Mouse (Mus musculus): Measurements from ENCODE around the gene Scmh1. TPM values are rescaled to one million over a fixed set of nuclear protein-coding genes. Genes with fewer than 3 reads are reported as not detected.

Scmh1 gene
- polyA plus RNA-seq, 1 experiment from 2014 or later = 92.3 TPM

DNA sequence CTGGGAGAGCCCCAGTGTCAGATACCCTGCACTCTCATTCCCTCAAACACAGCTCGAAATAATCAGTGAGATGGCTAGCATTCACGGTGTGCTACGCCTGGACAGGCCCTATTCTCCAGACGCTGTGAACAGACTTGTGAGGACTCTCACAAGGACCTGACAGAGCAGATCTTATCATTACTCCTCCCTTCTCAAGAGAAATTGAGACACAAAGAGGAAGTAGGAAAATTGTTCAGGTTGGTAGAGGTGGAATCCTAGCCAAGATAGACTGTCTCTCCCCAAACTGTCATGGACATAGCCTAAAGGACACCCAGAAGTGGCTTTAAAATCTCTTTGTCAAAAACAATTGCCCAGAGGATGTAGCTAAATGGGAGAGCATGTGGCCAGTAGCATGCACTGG is 31.3 kb upstream of the Scmh1 start:
- ATAC-seq = no peak
- H3K9me3 ChIP-seq (replicated peaks; ENCODE audit: control insufficient read depth, low read length, poor library complexity, severe bottlenecking) = no peaks in the 10 kb centered on the region

DNA sequence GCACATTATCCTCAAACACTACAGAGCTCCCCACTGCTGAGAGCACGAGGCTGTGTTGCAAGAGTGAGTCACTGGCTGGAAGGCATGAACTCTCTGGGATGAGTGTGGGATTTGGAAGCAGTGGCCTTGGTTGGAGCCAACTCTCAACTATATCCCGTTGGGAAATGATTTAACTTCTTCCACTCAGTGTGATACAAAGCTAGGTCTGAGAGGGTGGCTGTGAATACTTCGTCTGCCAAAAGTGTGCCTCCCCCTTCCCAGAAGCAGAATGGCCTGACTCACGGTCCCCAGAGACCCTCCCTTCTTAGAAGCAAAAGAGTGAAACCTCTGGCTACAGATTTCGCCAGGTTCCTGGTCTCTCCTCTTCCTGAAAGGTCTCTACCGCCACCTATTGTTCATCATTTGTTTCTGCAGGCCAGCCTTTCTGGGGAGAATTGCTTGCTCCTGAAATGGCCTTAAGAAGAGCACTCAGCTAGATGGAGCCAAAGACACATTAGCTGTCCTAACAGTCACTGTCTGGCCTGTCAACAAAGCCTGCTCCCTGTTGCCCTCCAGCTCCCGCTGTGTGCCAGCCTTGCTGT is 24.2 kb upstream of the Scmh1 start:
- peaks cover 2% of the 10 kb centered on the region; the same call in 1 of the 2 replicates for H3K4me1 ChIP-seq (ENCODE audit: control insufficient read depth, insufficient read depth, low read length)
- H3K9me3 ChIP-seq (replicated peaks; ENCODE audit: control insufficient read depth, low read length, poor library complexity, severe bottlenecking) = no peaks in the 10 kb centered on the region
- no peak overlapping the region for H3K27ac ChIP-seq (ENCODE audit: low read length)
- ATAC-seq = peak; percentile 87
- WGBS = 11% methylated on average over 7 of the region's 7 CpGs
- no peaks in the 10 kb centered on the region for H3K27me3 ChIP-seq (ENCODE audit: control insufficient read depth, insufficient read depth, low read depth, low read length)
- H3K4me2 ChIP-seq (ENCODE audit: low read length) = no peak overlapping the region
- no peak overlapping the region for H3K9ac ChIP-seq (ENCODE audit: low read depth, low read length)
- no peak overlapping the region for H3K4me3 ChIP-seq (ENCODE audit: low read depth, low read length)
- no peaks in the 10 kb centered on the region for H3K36me3 ChIP-seq (ENCODE audit: control insufficient read depth, insufficient read depth, low read length)

More for the DNA sequence above, 31.3 kb upstream of the Scmh1 start:
- H3K36me3 ChIP-seq (ENCODE audit: control insufficient read depth, insufficient read depth, low read length) = no peaks in the 10 kb centered on the region
- no peaks in the 10 kb centered on the region for H3K27me3 ChIP-seq (ENCODE audit: control insufficient read depth, insufficient read depth, low read depth, low read length)
- peaks cover 24% of the 10 kb centered on the region for H3K4me1 ChIP-seq (ENCODE audit: control insufficient read depth, insufficient read depth, low read length)
- no peak overlapping the region for H3K9ac ChIP-seq (ENCODE audit: low read depth, low read length)
- no peak overlapping the region for H3K4me2 ChIP-seq (ENCODE audit: low read length)
- no peak overlapping the region for H3K4me3 ChIP-seq (ENCODE audit: low read depth, low read length)
- H3K27ac ChIP-seq (ENCODE audit: low read length) = no peak overlapping the region
- 16% methylated on average over 4 of the region's 4 CpGs for WGBS

DNA sequence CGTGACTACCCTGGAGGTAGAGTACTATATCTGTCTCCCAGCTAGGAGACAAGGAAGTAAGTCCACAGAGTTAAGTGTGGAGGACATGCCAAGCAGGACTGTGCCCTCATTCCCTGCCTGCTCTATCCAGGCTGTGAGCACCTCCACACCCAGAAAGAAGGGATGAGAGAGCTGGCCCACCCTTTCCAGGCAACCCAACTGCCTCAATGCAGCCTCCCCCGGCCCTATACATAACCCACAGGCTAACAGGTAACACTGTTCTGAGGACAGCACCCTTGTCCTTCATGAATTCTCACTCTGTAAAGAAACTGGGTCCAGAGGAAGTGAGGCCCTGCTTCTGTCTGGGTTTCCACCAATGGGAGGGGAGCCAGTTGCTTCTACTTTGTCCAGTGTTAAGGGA is 19.6 kb upstream of the Scmh1 start:
- H3K9ac ChIP-seq (ENCODE audit: low read depth, low read length) = no peak overlapping the region
- H3K36me3 ChIP-seq (ENCODE audit: control insufficient read depth, insufficient read depth, low read length) = no peaks in the 10 kb centered on the region
- H3K4me1 ChIP-seq (ENCODE audit: control insufficient read depth, insufficient read depth, low read length) = peaks cover 2% of the 10 kb centered on the region; the same call in 1 of the 2 replicates
- 88% methylated on average over 2 of the region's 2 CpGs for WGBS
- no peaks in the 10 kb centered on the region for H3K9me3 ChIP-seq (replicated peaks; ENCODE audit: control insufficient read depth, low read length, poor library complexity, severe bottlenecking)
- no peaks in the 10 kb centered on the region for H3K27me3 ChIP-seq (ENCODE audit: control insufficient read depth, insufficient read depth, low read depth, low read length)
- H3K4me3 ChIP-seq (ENCODE audit: low read depth, low read length) = no peak overlapping the region
- ATAC-seq = no peak
- no peak overlapping the region for H3K4me2 ChIP-seq (ENCODE audit: low read length)
- H3K27ac ChIP-seq (ENCODE audit: low read length) = no peak overlapping the region

DNA sequence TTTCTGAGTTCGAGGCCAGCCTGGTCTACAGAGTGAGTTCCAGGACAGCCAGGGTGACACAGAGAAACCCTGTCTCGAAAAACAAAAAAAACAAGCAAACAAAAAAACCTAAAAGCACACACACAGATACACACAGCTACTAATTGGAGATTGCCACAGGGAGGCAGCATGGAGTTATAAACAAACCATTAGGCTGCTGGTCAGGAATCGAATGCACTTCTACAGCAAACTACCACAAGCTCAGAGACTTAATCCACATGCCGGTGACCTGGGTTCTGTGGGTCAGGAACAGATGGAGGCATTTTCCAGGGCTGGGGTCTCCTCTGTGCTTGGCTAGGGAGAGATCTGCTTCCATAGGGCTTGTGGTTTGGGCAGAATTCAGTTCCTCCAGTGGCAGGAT is 17.6 kb upstream of the Scmh1 start:
- Histone ChIP-seq H3K9ac (ENCODE audit: low read depth, low read length) (no peak overlapping the region), H3K36me3 (ENCODE audit: control insufficient read depth, insufficient read depth, low read length) (no peaks in the 10 kb centered on the region), H3K4me3 (ENCODE audit: low read depth, low read length) (no peak overlapping the region), H3K9me3 (replicated peaks; ENCODE audit: control insufficient read depth, low read length, poor library complexity, severe bottlenecking) (no peaks in the 10 kb centered on the region; the same call in 1 of the 2 replicates), H3K4me2 (ENCODE audit: low read length) (no peak overlapping the region), H3K27me3 (ENCODE audit: control insufficient read depth, insufficient read depth, low read depth, low read length) (no peaks in the 10 kb centered on the region), H3K4me1 (ENCODE audit: control insufficient read depth, insufficient read depth, low read length) (no peaks in the 10 kb centered on the region), H3K27ac (ENCODE audit: low read length) (no peak overlapping the region)
- ATAC-seq = no peak
- 46% methylated on average over 4 of the region's 4 CpGs for WGBS

DNA sequence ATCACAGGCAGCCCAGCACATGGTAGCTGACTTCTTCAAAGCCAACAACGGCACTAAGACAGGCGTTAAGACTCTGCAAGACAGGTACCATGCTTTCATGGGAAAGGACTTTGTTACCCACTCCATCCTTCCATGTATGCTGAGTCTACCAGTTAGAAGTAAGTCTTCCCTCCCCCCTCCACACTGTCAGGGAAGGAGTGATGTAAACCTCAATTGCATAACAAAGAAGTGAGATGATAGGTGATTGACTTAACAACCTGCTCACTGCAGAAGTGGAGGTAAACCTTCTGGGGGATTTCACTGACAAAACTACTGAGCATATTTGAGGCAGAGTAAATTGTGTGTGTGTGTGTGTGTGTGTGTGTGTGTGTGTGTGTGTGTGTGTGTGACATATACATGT is 17.1 kb upstream of the Scmh1 start:
- 94% methylated on average over 2 of the region's 2 CpGs for WGBS
- no peak overlapping the region for H3K4me3 ChIP-seq (ENCODE audit: low read depth, low read length)
- no peak for ATAC-seq

DNA sequence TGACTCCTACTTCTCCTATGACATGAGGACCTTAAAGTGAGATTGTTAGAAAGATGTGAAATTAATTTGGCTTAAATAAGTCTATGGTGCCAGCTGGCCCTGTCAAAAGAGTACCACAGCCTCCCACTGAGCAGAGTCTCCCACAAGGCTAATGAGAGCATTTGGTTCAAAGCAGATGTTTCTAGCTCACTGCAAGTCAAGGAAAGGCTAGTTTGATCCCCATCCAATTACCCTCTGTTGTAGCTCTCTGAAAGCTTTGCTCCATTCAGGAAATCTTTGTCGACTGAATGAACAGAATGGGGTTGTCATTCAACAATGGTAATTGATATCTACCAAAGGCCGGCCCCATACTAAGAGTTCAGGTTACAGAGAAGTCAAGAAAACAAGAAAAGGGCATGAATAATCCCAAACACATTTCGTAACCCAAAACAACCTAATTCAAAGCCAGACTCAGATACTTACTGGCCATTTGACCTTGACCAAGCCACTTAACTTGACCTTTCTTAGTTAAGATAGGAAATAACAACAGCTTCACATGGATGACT is 16.0 kb upstream of the Scmh1 start:
- Histone ChIP-seq H3K27ac (ENCODE audit: low read length) (no peak overlapping the region), H3K4me2 (ENCODE audit: low read length) (no peak overlapping the region), H3K36me3 (ENCODE audit: control insufficient read depth, insufficient read depth, low read length) (no peaks in the 10 kb centered on the region), H3K4me1 (ENCODE audit: control insufficient read depth, insufficient read depth, low read length) (no peaks in the 10 kb centered on the region), H3K9me3 (replicated peaks; ENCODE audit: control insufficient read depth, low read length, poor library complexity, severe bottlenecking) (no peaks in the 10 kb centered on the region; the same call in 1 of the 2 replicates), H3K9ac (ENCODE audit: low read depth, low read length) (no peak overlapping the region), H3K4me3 (ENCODE audit: low read depth, low read length) (no peak overlapping the region), H3K27me3 (ENCODE audit: control insufficient read depth, insufficient read depth, low read depth, low read length) (no peaks in the 10 kb centered on the region)
- WGBS = 23% methylated on average over 3 of the region's 3 CpGs
- ATAC-seq = no peak

More for the DNA sequence above, 17.1 kb upstream of the Scmh1 start:
- Histone ChIP-seq H3K27ac (ENCODE audit: low read length) (no peak overlapping the region), H3K9ac (ENCODE audit: low read depth, low read length) (no peak overlapping the region), H3K4me2 (ENCODE audit: low read length) (no peak overlapping the region), H3K36me3 (ENCODE audit: control insufficient read depth, insufficient read depth, low read length) (no peaks in the 10 kb centered on the region), H3K9me3 (replicated peaks; ENCODE audit: control insufficient read depth, low read length, poor library complexity, severe bottlenecking) (no peaks in the 10 kb centered on the region; the same call in 1 of the 2 replicates), H3K4me1 (ENCODE audit: control insufficient read depth, insufficient read depth, low read length) (no peaks in the 10 kb centered on the region), H3K27me3 (ENCODE audit: control insufficient read depth, insufficient read depth, low read depth, low read length) (no peaks in the 10 kb centered on the region)

DNA sequence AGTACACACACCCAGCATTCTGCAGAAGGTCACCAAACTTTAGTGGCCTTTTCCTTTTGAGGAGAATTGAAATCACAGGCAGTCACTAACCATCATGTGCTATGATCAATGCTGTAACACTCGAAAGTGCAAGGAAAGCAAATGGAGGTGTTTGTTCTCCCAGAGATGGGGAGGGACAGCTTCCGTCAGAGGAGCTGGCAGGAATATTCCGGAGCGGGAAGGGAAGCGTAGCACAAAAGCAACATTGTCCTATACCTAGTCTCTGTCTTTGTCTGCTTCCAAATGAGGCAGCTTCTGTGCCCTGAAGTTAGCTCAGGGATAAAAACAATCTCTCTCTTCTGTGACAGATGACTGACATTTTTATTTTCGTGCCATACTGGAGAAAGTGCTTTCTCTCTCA is 15.5 kb upstream of the Scmh1 start:
- no peaks in the 10 kb centered on the region; the same call in 1 of the 2 replicates for H3K9me3 ChIP-seq (replicated peaks; ENCODE audit: control insufficient read depth, low read length, poor library complexity, severe bottlenecking)
- H3K4me3 ChIP-seq (ENCODE audit: low read depth, low read length) = no peak overlapping the region
- no peaks in the 10 kb centered on the region for H3K36me3 ChIP-seq (ENCODE audit: control insufficient read depth, insufficient read depth, low read length)
- H3K9ac ChIP-seq (ENCODE audit: low read depth, low read length) = no peak overlapping the region
- WGBS = 30% methylated on average over 6 of the region's 6 CpGs
- H3K27ac ChIP-seq (ENCODE audit: low read length) = no peak overlapping the region
- H3K4me2 ChIP-seq (ENCODE audit: low read length) = no peak overlapping the region
- no peaks in the 10 kb centered on the region for H3K27me3 ChIP-seq (ENCODE audit: control insufficient read depth, insufficient read depth, low read depth, low read length)
- no peaks in the 10 kb centered on the region for H3K4me1 ChIP-seq (ENCODE audit: control insufficient read depth, insufficient read depth, low read length)
- no peak for ATAC-seq

DNA sequence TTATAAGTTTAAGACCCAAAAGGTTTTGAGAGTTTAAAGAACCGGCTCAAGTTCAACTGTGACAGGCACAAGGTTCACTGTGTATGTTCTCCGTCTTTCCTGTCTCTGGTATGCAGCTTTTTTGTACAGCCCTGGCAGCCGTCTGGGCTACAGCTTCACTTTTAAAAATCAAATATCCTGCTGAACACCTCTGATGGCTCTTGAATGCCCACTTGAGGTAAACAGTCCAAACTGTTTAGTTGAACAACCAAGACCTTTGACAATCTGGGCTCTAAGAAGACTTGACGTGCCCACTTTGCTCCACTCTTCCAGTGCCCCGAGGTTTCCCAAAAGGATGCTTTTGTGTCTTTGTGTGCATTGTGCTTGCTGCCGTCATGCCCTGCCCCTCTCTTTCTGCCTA is 13.5 kb upstream of the Scmh1 start:
- H3K4me3 ChIP-seq (ENCODE audit: low read depth, low read length) = no peak overlapping the region
- 63% methylated on average over 6 of the region's 6 CpGs for WGBS
- no peaks in the 10 kb centered on the region; the same call in 1 of the 2 replicates for H3K9me3 ChIP-seq (replicated peaks; ENCODE audit: control insufficient read depth, low read length, poor library complexity, severe bottlenecking)
- no peak overlapping the region for H3K9ac ChIP-seq (ENCODE audit: low read depth, low read length)
- H3K27ac ChIP-seq (ENCODE audit: low read length) = no peak overlapping the region
- no peak overlapping the region for H3K4me2 ChIP-seq (ENCODE audit: low read length)
- H3K27me3 ChIP-seq (ENCODE audit: control insufficient read depth, insufficient read depth, low read depth, low read length) = no peaks in the 10 kb centered on the region
- ATAC-seq = no peak
- no peaks in the 10 kb centered on the region for H3K4me1 ChIP-seq (ENCODE audit: control insufficient read depth, insufficient read depth, low read length)
- no peaks in the 10 kb centered on the region for H3K36me3 ChIP-seq (ENCODE audit: control insufficient read depth, insufficient read depth, low read length)

DNA sequence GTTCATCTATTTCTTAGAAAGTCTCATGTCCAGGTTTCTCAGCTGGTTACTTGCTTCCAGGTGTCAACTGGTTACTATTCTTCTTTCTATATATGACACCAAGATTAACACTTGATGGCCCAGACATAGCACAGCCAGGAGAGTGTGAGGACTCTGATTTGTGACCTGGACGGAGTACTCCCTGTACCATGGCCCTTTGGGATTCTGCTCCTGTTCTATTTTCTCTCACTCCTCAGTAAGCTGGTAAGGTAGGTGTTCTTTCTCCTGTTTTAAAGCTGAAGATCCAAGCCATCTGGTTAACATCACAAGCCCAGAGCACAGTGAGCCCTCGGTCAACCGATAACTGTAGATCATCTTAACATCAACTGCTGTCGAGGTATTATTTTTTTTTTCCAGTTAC is 12.7 kb upstream of the Scmh1 start:
- Histone ChIP-seq H3K4me2 (ENCODE audit: low read length) (no peak overlapping the region), H3K27me3 (ENCODE audit: control insufficient read depth, insufficient read depth, low read depth, low read length) (no peaks in the 10 kb centered on the region), H3K9me3 (replicated peaks; ENCODE audit: control insufficient read depth, low read length, poor library complexity, severe bottlenecking) (no peaks in the 10 kb centered on the region; the same call in 1 of the 2 replicates), H3K4me3 (ENCODE audit: low read depth, low read length) (no peak overlapping the region), H3K27ac (ENCODE audit: low read length) (no peak overlapping the region), H3K36me3 (ENCODE audit: control insufficient read depth, insufficient read depth, low read length) (no peaks in the 10 kb centered on the region), H3K4me1 (ENCODE audit: control insufficient read depth, insufficient read depth, low read length) (no peaks in the 10 kb centered on the region), H3K9ac (ENCODE audit: low read depth, low read length) (no peak overlapping the region)
- 81% methylated on average over 4 of the region's 4 CpGs for WGBS
- no peak for ATAC-seq

Measured in midbrain, embryonic 16.5 days (tissue).